Mouse (Mus musculus) liver, postnatal 0 days (tissue): ENCODE results near the gene Gbp3. TPM values are rescaled to one million over a fixed set of nuclear protein-coding genes. Genes with fewer than 3 reads are reported as not detected.
A peak's percentile ranks its signal among the peaks of the same experiment; 100 is the strongest.
"Not testable (repeated sequence)": the region's sequence is repeated elsewhere in the genome, so short reads cannot be mapped to it uniquely, and the experiment has no call there.

Experiments used
- ATAC-seq: fragments of 200-750 bp; cut with Nextera tagmentation; 2 replicates; pipeline ENCODE4 v1.8.0; 2017; ENCODE audit warnings: mild to moderate bottlenecking, moderate library complexity
- DNase-seq: peaks from one replicate; pipeline ENCODE4 v3.0.0-alpha.2; 2016
- H3K27ac ChIP-seq: fragments of 300-500 bp; sonication (generic); 2 replicates; pipeline ENCODE4 v1.5.1; 2014; ENCODE audit warnings: antibody characterized with exemption, moderate library complexity, mild to moderate bottlenecking, low read depth
- H3K27me3 ChIP-seq: fragments of 300-500 bp; sonication (generic); 2 replicates; pipeline ENCODE4 v1.6.1; 2014; ENCODE audit warnings: low read length, control low read depth, mixed read lengths; ENCODE audit not compliant: insufficient read depth
- H3K36me3 ChIP-seq: fragments of 300-500 bp; sonication (generic); replicated peaks from 2 replicates; pipeline ENCODE4 v1.6.1; 2014; ENCODE audit warnings: mild to moderate bottlenecking, control low read depth, low read length, moderate library complexity, mixed read lengths; ENCODE audit not compliant: insufficient read depth
- H3K4me1 ChIP-seq: fragments of 300-500 bp; sonication (generic); 2 replicates; pipeline ENCODE4 v1.6.1; 2014; ENCODE audit warnings: antibody characterized with exemption, mild to moderate bottlenecking, control low read depth; ENCODE audit not compliant: insufficient read depth
- H3K4me2 ChIP-seq: fragments of 300-500 bp; sonication (generic); 2 replicates; pipeline ENCODE4 v1.6.1; 2014; ENCODE audit warnings: low read depth, mild to moderate bottlenecking, low read length, moderate library complexity, mixed read lengths
- H3K4me3 ChIP-seq: fragments of 300-500 bp; sonication (generic); 2 replicates; pipeline ENCODE4 v1.5.1; 2014; ENCODE audit warnings: low read depth, low read length
- H3K9ac ChIP-seq: fragments of 300-500 bp; sonication (generic); replicated peaks from 2 replicates; pipeline ENCODE4 v1.6.1; 2014; ENCODE audit warnings: mild to moderate bottlenecking, moderate library complexity
- H3K9me3 ChIP-seq: fragments of 300-500 bp; sonication (generic); 2 replicates; pipeline ENCODE4 v1.6.1; 2016; ENCODE audit warnings: mild to moderate bottlenecking, control low read depth, low read length, mixed read lengths
- CTCF ChIP-seq: sonication (generic); IDR thresholded peaks from 2 replicates; pipeline ENCODE4 v1.5.1; 2016; ENCODE audit warnings: antibody characterized with exemption, low read depth
- EP300 ChIP-seq: IDR thresholded peaks from 2 replicates; pipeline ENCODE4 v1.6.1; 2016; ENCODE audit warnings: antibody characterized with exemption, low read depth, mild to moderate bottlenecking
- WGBS: fragments of 180-500 bp; shearing (Covaris S2); extraction: QIAGEN DNeasy Blood & Tissue Kit; methylation state at CpG from one replicate; pipeline ENCODE4 v1.1.7; 2014; ENCODE audit not compliant: insufficient replicate concordance; 5-methylcytosine and 5-hydroxymethylcytosine counted together
- polyA plus RNA-seq: library from polyadenylated mRNA; unstranded; fragments of >200 nt; fragmentation: Nextera tagmentation; extraction: Ambion mirVana; gene quantifications from 2 replicates; pipeline ENCODE4 v1.2.1, GENCODE M21; 2015

The Gbp3 gene
- polyA plus RNA-seq, 1 experiment from 2014 or later: 3.6 TPM

DNA sequence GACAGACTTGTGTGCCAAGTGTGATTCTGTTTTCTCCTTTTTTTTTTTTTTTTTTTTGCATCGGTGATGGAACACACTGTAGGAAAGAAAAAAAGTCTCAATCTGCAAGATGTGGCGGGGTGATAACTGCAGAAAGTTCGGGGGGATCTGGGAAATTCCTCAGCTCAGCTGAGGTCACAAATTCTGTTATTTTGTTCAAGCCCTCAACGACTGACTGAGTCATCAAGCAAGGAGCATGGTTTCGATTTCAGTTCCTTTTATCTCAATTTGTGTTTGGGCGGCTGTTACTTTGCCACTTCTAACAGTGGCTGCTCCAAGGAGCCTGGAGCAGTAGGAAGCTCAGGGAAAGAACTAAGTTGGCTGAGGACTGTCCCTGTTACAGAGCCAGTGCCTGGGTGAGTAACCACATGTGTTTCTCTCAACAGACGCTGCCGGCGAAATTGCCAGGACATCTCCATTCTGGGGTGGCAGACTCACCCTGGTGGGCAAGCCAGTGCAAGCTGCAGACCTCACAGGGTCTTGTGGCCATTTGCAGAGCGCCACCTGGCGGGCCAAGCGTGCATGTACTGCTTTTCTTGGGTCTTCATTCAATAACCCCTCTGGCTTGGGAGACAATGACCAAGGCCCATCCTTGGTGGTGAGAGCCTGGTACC, 596 bp downstream of the Gbp3 start:
- no peaks in the 10 kb centered on the region for H3K9me3 ChIP-seq

DNA sequence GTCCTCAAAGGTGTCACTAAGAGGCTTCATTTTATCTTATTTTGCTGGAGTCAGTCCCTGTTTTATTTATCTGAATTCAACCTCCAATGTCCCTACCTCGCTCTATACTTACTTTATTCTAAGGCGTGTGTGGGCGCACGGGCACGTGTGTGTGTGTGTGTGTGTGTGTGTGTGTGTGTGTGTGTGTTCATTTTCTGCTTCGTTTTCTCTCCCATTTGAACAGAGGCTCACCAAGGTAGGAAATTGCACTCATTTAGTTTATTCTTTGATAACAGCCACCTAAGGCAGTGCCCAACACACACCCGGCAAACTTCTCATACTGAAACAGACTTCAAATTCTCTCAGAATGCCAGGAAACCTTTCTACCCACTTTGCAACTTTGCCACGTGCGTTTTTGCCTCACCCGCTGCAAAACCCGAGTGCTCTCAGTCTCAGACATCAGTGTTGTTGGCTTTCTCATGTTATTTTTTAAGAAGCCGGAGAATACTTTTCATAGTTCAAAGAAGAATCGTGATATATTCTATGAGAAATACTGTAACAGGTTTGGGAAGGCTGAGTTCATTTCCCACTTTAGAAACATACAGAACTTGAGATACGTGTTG, 1.3 kb downstream of the Gbp3 start:
- no peak for ATAC-seq
- no peak overlapping the region for H3K4me3 ChIP-seq

More for the DNA sequence above, 596 bp downstream of the Gbp3 start:
- H3K27ac ChIP-seq: peak overlapping the region; percentile 71
- ATAC-seq (peak; percentile 83), DNase-seq (peak; percentile 84)
- TF ChIP-seq CTCF: peak; percentile 98
- no peak for TF ChIP-seq EP300
- peak overlapping the region; percentile 43 for H3K4me3 ChIP-seq
- 0 out of 2 replicates have a peak, but pooled peaks cover 3% of the 10 kb centered on the region for H3K4me1 ChIP-seq
- WGBS: 7% methylated on average over 12 of the region's 12 CpGs
- H3K36me3 ChIP-seq: no peaks in the 10 kb centered on the region
- peak overlapping the region; percentile 16; the same call in 1 of the 2 replicates for H3K9ac ChIP-seq
- H3K4me2 ChIP-seq: peak overlapping the region; percentile 65
- no peaks in the 10 kb centered on the region for H3K27me3 ChIP-seq

DNA sequence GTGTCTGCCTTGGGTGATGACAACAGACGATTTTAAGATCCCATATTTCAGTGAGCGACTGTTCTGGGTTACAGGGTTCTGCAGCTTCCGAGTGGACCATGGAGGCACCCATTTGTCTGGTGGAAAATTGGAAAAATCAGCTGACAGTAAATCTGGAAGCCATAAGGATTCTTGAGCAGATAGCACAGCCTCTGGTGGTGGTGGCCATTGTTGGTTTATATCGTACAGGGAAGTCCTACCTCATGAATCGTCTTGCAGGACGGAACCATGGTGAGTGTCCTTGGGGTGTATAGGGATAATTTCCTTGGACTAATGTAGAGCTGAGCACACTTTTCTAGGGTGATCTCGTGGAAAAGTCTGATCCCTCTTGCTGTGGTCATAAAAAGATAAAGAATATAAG, 1.8 kb downstream of the Gbp3 start:
- Histone ChIP-seq H3K4me1 (0 out of 2 replicates have a peak, but pooled peaks cover 3% of the 10 kb centered on the region), H3K27ac (no peak overlapping the region), H3K4me2 (no peak overlapping the region), H3K27me3 (no peaks in the 10 kb centered on the region), H3K36me3 (no peaks in the 10 kb centered on the region), H3K9ac (no peak overlapping the region), H3K9me3 (no peaks in the 10 kb centered on the region), H3K4me3 (no peak overlapping the region)
- WGBS: 67% methylated on average over 7 of the region's 7 CpGs
- ATAC-seq (no peak), DNase-seq (no peak)
- TF ChIP-seq EP300 (no peak), CTCF (no peak)

More for the DNA sequence above, 1.3 kb downstream of the Gbp3 start:
- H3K27ac ChIP-seq: no peak overlapping the region
- TF ChIP-seq EP300: no peak
- no peak for TF ChIP-seq CTCF
- 0 out of 2 replicates have a peak, but pooled peaks cover 3% of the 10 kb centered on the region for H3K4me1 ChIP-seq
- H3K4me2 ChIP-seq: peak overlapping the region; percentile 65
- H3K9ac ChIP-seq: no peak overlapping the region
- WGBS: 76% methylated on average over 14 of the region's 14 CpGs
- no peak for DNase-seq
- no peaks in the 10 kb centered on the region for H3K27me3 ChIP-seq
- H3K9me3 ChIP-seq: no peaks in the 10 kb centered on the region
- H3K36me3 ChIP-seq: no peaks in the 10 kb centered on the region

DNA sequence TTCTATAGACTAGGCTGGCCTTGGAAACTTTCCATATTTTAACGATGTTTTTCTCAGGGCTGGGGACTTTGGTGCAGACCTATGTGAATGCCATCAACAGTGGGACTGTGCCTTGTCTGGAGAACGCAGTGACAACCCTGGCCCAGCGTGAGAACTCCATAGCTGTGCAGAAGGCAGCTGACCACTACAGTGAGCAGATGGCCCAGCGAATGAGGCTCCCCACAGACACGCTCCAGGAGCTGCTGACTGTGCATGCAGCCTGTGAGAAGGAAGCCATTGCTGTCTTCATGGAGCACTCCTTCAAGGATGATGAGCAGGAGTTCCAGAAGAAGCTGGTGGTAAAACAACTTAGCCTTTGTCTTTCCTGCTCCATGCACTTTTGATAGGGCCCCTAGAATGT, 7.7 kb downstream of the Gbp3 start:
- H3K9ac ChIP-seq, H3K4me2 ChIP-seq, DNase-seq, ATAC-seq, H3K4me1 ChIP-seq, H3K27me3 ChIP-seq, H3K4me3 ChIP-seq, H3K27ac ChIP-seq, H3K9me3 ChIP-seq, H3K36me3 ChIP-seq: not testable (repeated sequence)
- WGBS: 77% methylated on average over 5 of the region's 5 CpGs

DNA sequence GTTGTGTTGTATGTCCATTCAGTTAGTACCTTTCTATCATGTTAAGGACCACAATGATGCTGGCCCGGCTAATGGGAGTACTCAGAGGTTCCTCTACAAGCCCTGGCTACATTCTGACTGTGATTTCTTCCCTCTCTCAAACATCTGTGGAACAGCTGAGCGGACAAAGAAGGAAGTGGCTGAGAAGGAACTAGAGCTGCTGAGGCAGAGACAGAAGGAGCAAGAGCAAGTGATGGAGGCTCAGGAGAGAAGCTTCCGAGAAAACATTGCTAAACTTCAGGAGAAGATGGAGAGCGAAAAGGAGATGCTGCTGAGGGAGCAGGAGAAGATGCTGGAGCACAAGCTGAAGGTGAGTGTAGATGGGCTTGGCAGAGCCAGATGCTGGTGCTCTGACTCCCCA, 10.9 kb downstream of the Gbp3 start:
- H3K36me3 ChIP-seq: no peaks in the 10 kb centered on the region
- no peak overlapping the region for H3K4me2 ChIP-seq
- no peak overlapping the region for H3K4me3 ChIP-seq
- WGBS: 73% methylated on average over 4 of the region's 4 CpGs
- no peak for ATAC-seq
- no peak overlapping the region for H3K9ac ChIP-seq
- DNase-seq: no peak
- no peaks in the 10 kb centered on the region for H3K4me1 ChIP-seq
- no peak overlapping the region for H3K27ac ChIP-seq
- no peaks in the 10 kb centered on the region for H3K27me3 ChIP-seq
- TF ChIP-seq EP300 (no peak), CTCF (no peak)
- H3K9me3 ChIP-seq: no peaks in the 10 kb centered on the region

DNA sequence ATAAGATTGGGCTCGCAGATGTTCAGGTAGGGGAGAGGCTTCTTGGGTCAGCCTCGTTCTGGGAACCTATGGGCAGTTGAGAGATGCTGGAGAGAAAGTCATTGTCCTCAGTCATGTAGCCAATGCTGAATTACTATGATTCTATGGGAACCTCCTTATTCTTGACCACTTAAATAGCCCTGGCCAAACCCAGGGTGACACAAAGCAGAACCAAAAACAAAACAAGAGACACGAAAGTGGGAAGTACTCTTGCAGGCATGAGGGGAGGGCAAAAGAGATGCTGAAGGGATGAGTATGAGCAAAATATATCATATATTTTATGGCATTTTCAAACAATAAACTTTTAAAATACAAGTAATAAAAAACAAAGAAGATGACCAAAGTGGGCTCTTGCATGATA, 17.3 kb downstream of the Gbp3 start:
- Histone ChIP-seq H3K4me2 (no peak overlapping the region), H3K9ac (no peak overlapping the region), H3K36me3 (no peaks in the 10 kb centered on the region), H3K27me3 (no peaks in the 10 kb centered on the region), H3K9me3 (no peaks in the 10 kb centered on the region), H3K27ac (no peak overlapping the region), H3K4me1 (no peaks in the 10 kb centered on the region), H3K4me3 (no peak overlapping the region)
- WGBS: 65% methylated on average over 3 of the region's 3 CpGs
- no peak for ATAC-seq
- DNase-seq: no peak
- no peak for TF ChIP-seq CTCF
